Mouse (Mus musculus) embryo, embryonic 9.5 days (tissue): Measurements from ENCODE around the gene Gm21637.
"Not testable (repeated sequence)": the region's sequence is repeated elsewhere in the genome, so short reads cannot be mapped to it uniquely, and the experiment has no call there.

Source experiments
- DNase-seq: peaks from one replicate; pipeline ENCODE4 v3.0.0-alpha.2; 2017; ENCODE audit errors: extremely low spot score

Gm21637 gene

GRCm38 (mm10) chrX:31961744-31962143, at the start of gene Gm21637:
Gm21637 (plus strand) TSS chrX:31962044.
- not testable (repeated sequence) for DNase-seq
